Mouse (Mus musculus): ENCODE data around the gene Arpc5. TPM values are rescaled to one million over a fixed set of nuclear protein-coding genes. Genes with fewer than 3 reads are reported as not detected.

Arpc5 gene
- 62.6 and 85.9 TPM in 2 replicates for polyA plus RNA-seq (2012; ENCODE audit: insufficient read depth, insufficient read length, missing spikeins)

DNA sequence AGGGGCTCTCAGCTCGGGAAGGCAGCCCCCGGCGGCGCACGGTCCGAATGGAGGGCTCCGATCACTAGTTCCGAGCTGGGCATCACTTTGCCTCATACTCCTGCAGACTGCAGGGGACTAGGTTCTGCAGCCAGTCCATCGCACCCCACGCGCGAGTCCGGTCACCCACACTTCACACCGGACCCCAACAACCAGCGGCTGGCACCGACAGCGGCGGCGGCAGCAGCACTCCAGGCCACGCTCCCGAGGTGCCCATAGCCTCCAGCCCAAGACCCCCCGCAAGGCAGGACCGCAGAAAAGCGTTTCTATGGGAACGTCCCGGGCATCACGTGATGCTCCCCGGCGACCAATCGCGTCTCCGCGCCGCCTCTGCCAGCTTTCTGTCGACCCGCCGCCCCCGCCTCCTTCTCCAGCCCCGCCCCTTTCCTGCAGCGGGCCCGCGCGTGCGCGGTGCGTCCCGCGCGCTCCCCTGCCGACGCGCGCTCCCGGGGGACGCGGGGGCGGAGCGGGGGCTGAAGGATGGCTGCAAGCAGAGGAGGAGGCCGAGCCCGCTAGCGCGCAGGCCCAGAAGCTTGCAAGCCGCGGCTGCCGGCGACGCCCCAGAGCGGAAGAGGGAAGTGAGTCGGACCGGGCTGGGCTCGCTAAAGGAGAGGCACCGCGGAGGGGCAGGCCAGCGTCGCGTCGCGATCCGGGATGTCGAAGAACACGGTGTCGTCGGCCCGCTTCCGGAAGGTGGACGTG is at the start of gene Arpc5, which contains the start of gene Rgl1:
Arpc5 (plus strand) TSS at position 511 of the 741 bp plus-strand sequence.
Rgl1 (minus strand) TSS at position 320 of the 741 bp plus-strand sequence.
- Histone ChIP-seq H3K4me1 (ENCODE audit: control insufficient read depth, insufficient read depth, insufficient read length, low read length) (no peaks in the 10 kb centered on the region), H3K27ac (replicated peaks; ENCODE audit: low read depth, low read length) (peak within 1 kb of the TSS; percentile 85), H3K4me3 (ENCODE audit: insufficient read depth, low read depth, low read length) (peak within 1 kb of the TSS; percentile 98)

DNA sequence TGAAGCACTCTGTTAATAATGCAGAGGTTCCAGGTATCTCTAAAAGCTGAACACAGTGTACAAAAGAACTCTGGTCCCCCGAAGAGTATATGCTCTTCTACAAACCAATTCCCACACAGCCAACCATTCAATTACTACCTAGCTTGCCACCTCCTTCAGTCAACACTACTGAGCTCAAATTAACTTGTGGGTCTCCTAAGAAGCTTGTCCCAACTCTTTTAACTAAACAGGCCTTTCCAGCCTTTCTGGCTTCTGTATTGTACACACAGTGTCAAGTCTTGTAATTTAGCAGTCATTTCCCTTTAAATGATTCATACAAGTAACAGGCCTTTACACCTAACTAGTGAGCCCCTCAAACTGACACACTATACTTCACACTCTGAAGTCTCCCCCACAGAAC is 49.0 kb upstream of the Arpc5 start:
- no peak overlapping the region for H3K4me3 ChIP-seq (ENCODE audit: insufficient read depth, low read depth, low read length)
- H3K4me1 ChIP-seq (ENCODE audit: control insufficient read depth, insufficient read depth, insufficient read length, low read length), result 0 out of 2 replicates have a peak, but pooled peaks cover 2% of the 10 kb centered on the region
- no peak overlapping the region for H3K27ac ChIP-seq (replicated peaks; ENCODE audit: low read depth, low read length)

DNA sequence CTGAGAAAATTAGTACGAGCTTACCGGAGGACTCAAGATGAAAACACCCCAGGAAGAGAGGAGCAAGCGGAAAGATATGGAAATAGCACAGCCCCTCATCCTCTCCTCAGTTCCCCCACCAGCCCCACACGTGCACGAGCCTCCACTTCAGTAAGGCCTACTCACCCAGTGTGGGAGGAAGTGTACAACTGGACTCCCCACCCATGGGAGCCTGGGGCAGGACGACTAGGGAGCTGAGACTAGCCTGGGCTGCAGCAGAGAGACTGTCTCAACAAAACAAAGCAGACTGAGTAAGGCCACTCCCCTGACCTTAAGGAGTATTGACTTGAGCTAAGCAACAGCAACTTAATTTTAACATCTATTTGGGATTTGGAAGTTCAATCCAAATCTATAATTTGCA is 48.1 kb upstream of the Arpc5 start:
- Histone ChIP-seq H3K27ac (replicated peaks; ENCODE audit: low read depth, low read length) (no peak overlapping the region), H3K4me1 (ENCODE audit: control insufficient read depth, insufficient read depth, insufficient read length, low read length) (0 out of 2 replicates have a peak, but pooled peaks cover 2% of the 10 kb centered on the region), H3K4me3 (ENCODE audit: insufficient read depth, low read depth, low read length) (no peak overlapping the region; the same call in 1 of the 2 replicates)

DNA sequence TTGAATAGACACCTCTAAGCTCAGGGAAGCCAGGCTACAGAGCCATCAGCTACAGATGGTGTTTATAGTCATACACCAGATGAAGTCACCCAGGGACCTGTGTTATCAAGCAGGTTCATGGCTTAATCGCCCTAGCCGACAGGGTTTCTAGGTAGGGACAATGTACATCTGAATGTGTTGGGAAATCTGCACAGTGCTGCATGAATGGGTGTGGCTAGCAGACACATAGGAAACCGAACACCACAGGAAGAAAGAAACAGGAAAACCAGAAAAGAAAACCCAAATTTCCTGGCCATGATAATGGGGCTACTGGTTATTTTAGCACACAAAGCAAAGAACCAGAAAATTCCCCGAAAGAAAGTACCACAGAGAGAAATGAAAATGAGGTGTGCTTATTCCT is 45.4 kb upstream of the Arpc5 start:
- Histone ChIP-seq H3K4me3 (ENCODE audit: insufficient read depth, low read depth, low read length) (no peak overlapping the region), H3K4me1 (ENCODE audit: control insufficient read depth, insufficient read depth, insufficient read length, low read length) (0 out of 2 replicates have a peak, but pooled peaks cover 2% of the 10 kb centered on the region), H3K27ac (replicated peaks; ENCODE audit: low read depth, low read length) (no peak overlapping the region)

DNA sequence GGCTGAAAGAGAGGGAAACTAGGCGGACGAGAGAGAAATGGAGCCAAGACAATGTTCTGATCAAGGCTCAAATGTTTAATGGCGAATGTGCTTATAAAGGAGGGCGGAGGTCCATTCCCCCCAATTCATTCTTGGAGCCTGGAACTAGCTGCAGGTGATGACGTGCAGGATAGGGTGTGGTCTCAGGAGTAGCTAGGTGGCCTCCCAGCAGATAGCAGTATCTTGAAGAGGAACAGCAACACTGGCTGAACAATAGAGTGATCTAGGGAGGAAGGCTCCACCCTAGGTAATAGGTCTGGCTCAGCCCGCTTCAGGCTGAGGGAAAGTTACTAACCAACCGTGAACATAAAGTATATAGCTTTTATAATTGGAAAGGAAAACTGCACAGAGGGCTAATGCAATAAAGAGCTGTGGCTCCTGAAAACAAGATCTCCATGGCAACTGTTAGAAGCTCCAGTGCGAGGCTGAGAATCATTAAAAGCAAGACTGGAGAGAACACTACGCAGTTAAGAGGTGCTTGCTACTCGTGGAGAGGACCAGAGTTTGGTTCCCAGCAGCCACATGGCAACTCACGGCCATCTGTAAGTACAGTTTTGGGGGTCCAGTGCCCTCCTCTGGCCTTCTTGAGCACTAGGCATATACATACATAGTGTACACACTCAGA is 44.7 kb upstream of the Arpc5 start:
- no peak overlapping the region; the same call in 1 of the 2 replicates for H3K27ac ChIP-seq (replicated peaks; ENCODE audit: low read depth, low read length)
- H3K4me1 ChIP-seq (ENCODE audit: control insufficient read depth, insufficient read depth, insufficient read length, low read length), result 0 out of 2 replicates have a peak, but pooled peaks cover 2% of the 10 kb centered on the region

DNA sequence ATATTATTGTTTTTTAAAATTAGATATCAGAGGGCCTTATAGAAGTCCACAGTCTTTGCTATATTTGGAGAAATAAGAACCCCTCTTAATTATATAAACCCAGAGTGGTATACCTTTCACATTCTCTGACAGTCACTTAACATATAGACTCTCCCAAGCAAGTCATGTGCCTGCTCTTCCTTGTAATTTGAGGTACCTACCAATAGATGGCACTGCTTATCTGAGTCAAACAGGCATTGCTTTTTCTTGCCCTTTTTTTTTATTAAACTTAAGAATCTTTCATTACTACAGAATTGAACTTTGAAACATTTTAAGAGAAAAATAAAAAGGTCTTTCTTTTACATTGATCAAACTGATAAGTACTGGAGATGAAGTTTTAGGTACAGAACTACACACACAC is 42.1 kb upstream of the Arpc5 start:
- no peak overlapping the region for H3K27ac ChIP-seq (replicated peaks; ENCODE audit: low read depth, low read length)
- no peak overlapping the region for H3K4me3 ChIP-seq (ENCODE audit: insufficient read depth, low read depth, low read length)
- 0 out of 2 replicates have a peak, but pooled peaks cover 2% of the 10 kb centered on the region for H3K4me1 ChIP-seq (ENCODE audit: control insufficient read depth, insufficient read depth, insufficient read length, low read length)

More for the DNA sequence above, 44.7 kb upstream of the Arpc5 start:
- H3K4me3 ChIP-seq (ENCODE audit: insufficient read depth, low read depth, low read length), result no peak overlapping the region

DNA sequence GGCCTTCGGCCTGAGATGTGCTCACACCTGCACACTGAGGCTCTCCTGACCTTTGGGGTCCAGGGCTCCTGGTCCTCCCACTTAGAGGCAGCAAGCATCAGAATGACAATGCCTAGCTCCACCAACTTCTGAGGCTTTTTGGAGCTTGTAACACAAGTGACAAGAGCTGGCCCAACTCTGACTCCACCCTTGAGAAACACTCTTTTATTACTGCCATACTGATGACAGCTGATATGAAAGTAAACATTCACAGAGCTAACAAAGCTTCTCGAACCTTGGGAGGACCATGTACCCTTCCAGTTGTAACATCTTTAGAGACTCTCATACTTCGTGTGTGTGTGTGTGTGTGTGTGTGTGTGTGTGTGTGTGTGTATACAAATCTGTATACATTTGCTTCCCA is 40.2 kb upstream of the Arpc5 start:
- Histone ChIP-seq H3K4me3 (ENCODE audit: insufficient read depth, low read depth, low read length) (no peak overlapping the region), H3K27ac (replicated peaks; ENCODE audit: low read depth, low read length) (no peak overlapping the region), H3K4me1 (ENCODE audit: control insufficient read depth, insufficient read depth, insufficient read length, low read length) (0 out of 2 replicates have a peak, but pooled peaks cover 2% of the 10 kb centered on the region)

DNA sequence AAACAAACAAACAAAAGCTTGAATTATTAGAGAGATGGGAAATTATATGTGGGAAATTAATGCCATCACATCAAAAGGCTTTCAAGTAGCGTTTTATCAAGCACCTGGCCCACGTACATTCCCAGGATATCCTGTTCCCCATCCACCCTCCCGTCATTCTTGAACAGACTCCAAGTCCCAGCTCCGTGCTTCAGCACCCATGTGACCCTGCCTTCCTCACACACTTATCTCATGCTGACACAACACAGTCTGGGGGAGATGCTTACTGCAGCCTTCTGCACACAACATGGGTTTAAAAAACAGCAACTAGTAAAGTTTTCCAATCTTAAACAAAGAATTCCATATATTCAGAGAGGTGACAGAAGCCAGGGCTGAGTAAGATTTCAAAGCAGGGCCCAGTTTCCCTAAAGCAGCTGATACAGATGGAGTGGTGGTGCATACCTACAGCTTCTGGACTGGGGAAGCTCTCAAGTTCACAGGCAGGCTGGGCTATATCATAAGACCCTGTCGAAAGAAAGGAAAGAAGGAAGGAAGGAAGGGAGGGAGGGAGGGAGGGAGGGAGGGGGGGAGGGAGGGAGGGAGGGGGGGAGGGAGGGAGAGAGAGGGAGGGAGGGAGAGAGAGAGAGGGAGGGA is 38.6 kb upstream of the Arpc5 start:
- no peak overlapping the region for H3K4me3 ChIP-seq (ENCODE audit: insufficient read depth, low read depth, low read length)
- no peak overlapping the region for H3K27ac ChIP-seq (replicated peaks; ENCODE audit: low read depth, low read length)
- no peaks in the 10 kb centered on the region for H3K4me1 ChIP-seq (ENCODE audit: control insufficient read depth, insufficient read depth, insufficient read length, low read length)

DNA sequence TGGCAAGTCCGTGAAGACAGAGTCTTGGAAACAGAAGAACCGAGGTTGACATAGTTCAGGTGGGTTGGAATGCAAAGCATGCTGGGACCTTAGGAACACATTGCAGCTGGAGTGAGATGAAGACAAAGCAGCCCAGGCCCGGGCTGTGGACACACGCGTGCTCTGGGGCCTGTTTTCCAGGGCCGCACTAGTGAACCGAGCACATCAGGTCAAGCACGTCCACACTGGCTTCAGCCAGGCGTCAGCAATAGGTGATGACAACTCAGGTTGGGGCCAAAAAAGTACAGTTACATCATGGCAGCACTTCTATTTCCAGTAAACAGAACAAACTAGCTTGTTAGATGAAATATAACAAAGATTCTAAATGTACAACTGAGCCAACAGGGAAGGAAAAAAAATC is 27.5 kb upstream of the Arpc5 start:
- H3K27ac ChIP-seq (replicated peaks; ENCODE audit: low read depth, low read length), result no peak overlapping the region

DNA sequence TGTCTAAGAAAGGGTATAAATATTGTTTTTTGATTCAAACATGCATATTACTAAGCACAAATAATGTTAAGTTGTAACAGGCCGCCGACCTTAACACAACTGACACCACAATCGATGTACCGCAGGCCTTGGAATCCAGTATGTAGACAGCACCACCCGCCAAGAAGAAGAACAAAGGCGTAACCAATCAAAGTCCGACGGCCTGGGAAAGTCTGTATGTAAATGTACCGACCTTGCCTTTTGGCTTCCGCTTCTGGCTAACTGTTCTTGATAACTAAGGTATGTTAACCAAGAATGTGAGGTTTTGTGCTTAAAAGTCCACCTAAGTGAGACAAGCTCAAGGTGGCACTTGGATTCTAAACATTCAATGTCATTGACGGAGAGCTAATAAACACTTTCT is 27.0 kb upstream of the Arpc5 start:
- Histone ChIP-seq H3K27ac (replicated peaks; ENCODE audit: low read depth, low read length) (no peak overlapping the region), H3K4me3 (ENCODE audit: insufficient read depth, low read depth, low read length) (no peak overlapping the region), H3K4me1 (ENCODE audit: control insufficient read depth, insufficient read depth, insufficient read length, low read length) (no peaks in the 10 kb centered on the region)

More for the DNA sequence above, 27.5 kb upstream of the Arpc5 start:
- H3K4me1 ChIP-seq (ENCODE audit: control insufficient read depth, insufficient read depth, insufficient read length, low read length), result no peaks in the 10 kb centered on the region
- no peak overlapping the region for H3K4me3 ChIP-seq (ENCODE audit: insufficient read depth, low read depth, low read length)

DNA sequence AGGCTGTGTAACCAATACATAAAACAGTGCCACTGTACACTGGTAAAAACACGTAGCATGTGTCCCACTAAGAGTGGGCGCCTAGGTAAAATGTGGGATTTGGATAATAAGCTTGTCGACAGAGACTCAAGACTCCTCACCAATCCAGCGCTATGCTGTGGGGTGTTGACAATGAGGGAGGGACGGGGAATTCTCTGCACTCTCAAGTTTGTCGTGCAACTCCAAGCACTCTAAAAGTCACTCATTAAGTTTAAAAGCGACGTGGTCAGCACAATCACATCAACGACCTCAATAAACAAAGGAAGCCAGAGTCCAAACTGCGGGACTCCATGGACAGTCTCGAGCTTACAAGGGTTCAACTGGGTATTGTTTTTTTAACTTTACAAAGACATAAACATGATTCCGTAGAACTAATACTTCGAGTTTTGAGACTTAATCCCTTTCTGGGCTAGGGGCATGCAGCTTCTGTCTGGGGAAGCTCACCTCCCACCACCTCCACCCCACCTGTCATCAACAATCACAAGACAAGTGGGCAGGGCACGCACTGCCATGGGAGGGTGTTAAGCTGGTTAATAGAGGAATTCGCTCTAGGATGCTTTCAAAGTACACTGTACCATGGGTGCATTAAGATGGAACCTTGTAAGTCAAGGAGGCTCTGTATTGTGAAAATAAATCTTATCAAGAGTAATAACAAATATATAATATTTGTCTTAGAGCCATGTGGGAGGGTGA is 23.1 kb upstream of the Arpc5 start:
- H3K4me1 ChIP-seq (ENCODE audit: control insufficient read depth, insufficient read depth, insufficient read length, low read length), result no peaks in the 10 kb centered on the region
- H3K27ac ChIP-seq (replicated peaks; ENCODE audit: low read depth, low read length), result no peak overlapping the region
- H3K4me3 ChIP-seq (ENCODE audit: insufficient read depth, low read depth, low read length), result no peak overlapping the region

DNA sequence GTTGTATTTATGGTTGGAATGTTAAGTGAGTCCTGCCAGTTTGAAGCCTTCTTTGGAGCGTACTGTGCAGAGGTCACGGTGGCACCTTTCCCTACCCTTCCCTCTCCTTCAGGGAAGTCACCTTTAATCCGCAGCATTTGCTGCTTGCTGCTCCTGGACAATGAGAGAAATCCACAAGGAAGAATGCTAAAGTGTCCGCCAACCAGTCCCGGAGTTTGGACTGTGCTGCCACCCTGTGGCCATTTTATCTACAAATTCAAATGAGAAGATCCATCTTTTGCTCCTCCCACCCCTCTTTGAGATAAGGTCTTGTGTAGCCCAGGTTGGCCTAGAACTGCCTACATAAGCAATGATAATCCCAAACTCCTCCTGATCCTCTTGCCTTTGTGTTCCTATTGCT is 19.9 kb upstream of the Arpc5 start:
- no peaks in the 10 kb centered on the region for H3K4me1 ChIP-seq (ENCODE audit: control insufficient read depth, insufficient read depth, insufficient read length, low read length)
- no peak overlapping the region for H3K27ac ChIP-seq (replicated peaks; ENCODE audit: low read depth, low read length)
- H3K4me3 ChIP-seq (ENCODE audit: insufficient read depth, low read depth, low read length), result no peak overlapping the region

DNA sequence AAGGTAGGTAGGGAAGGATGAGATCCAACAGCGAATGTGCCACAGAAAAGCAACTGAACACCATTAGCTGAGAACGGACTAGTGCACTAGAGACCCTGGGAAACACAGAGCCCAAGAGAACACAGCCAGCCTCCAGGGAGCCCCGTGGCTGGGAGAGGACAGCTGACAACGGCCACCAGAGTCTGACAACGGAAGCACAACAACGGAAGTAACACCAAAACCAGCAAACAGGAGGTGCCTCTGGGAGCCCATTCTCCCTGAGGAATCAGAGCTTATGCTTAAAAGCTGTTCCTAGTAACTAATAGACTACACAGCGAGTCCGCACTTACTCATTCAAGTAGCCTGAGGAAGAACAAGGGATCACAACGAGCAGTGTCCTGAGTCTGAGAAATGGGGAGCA is 17.1 kb upstream of the Arpc5 start:
- Histone ChIP-seq H3K4me3 (ENCODE audit: insufficient read depth, low read depth, low read length) (no peak overlapping the region), H3K4me1 (ENCODE audit: control insufficient read depth, insufficient read depth, insufficient read length, low read length) (no peaks in the 10 kb centered on the region), H3K27ac (replicated peaks; ENCODE audit: low read depth, low read length) (peak overlapping the region; percentile 4; the same call in 1 of the 2 replicates)

DNA sequence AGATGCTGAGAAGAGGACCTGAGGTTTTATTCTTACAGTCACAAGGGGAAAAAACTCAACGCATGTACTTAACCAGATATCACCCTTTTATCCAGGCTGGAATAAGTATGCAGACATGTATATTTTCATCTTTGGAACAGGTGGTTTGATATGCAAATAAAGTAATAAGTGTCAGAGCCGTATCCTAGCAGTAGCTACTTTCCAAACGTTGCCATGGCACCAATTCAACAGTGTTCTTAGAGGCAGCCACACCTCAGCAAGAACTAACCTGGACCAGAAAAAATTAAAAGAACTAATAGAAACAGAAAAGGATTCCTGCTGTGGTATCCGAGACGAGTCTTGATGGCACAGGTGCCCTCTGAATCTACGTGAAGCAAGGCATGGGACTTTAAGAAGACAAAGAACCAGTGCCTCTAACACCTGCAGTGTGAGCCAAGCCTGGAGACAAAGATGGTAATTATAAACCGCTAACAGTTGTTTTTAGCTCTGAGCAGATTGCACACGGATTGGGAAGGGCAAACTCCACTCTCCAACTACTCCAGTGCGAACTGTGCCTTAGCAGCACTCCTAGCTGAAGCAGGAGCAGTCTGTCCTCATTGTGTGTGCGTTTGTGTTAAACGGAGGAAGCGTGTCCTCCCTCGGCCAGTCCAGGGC is 15.9 kb upstream of the Arpc5 start, which contains the start of gene Apobec4:
Apobec4 (plus strand) TSS at position 240 of the 654 bp plus-strand sequence.
- no peak within 1 kb of the TSS for H3K4me3 ChIP-seq (ENCODE audit: insufficient read depth, low read depth, low read length)
- H3K4me1 ChIP-seq (ENCODE audit: control insufficient read depth, insufficient read depth, insufficient read length, low read length), result no peaks in the 10 kb centered on the region
- no peak within 1 kb of the TSS; the same call in 1 of the 2 replicates for H3K27ac ChIP-seq (replicated peaks; ENCODE audit: low read depth, low read length)
